Mouse (Mus musculus) megakaryocyte, embryonic 14.5 days (primary cell): ENCODE results near the gene Farp1.

Experiments
- FLI1 ChIP-seq: IDR thresholded peaks from 2 replicates; pipeline ENCODE4 v1.6.1; 2012; ENCODE audit warnings: low read length, inconsistent platforms, mixed read lengths
- GATA1 ChIP-seq: IDR thresholded peaks from 3 replicates; pipeline ENCODE4 v1.6.1; 2012; ENCODE audit warnings: mixed read lengths, low read length, inconsistent platforms, borderline replicate concordance

- TF ChIP-seq FLI1 (no peak), GATA1 (no peak)
Observed at GRCm38 (mm10) chr14:121064726-121065125, 29.7 kb downstream of the Farp1 start.
